In genomic region chr14:79110012-79110411, GRCm38 (mm10) we compare ENCODE assay signal across 16 mouse cellular contexts.
DNase-seq lines count a peak whose midpoint lies in the region; TF ChIP-seq lines count a peak whose summit lies in the region.
"Had no signal": no experiment of that assay in that cellular context is flagged by ENCODE, and none has a peak within 500 bp of the region (broad histone marks: within the 10 kb centered on the region; RNA-seq: fewer than 3 reads in every experiment).

No protein-coding gene starts in this region.

- TF ChIP-seq CTCF in E14TG2a.4 (conservative IDR thresholded peaks at IDR 0.05; ENCODE audit: low read length) (no peak), ES-Bruce4 (IDR thresholded peaks at IDR 0.05; ENCODE audit: low read depth, low read length) (no peak)

- peak overlapping the region; percentile 98 for H3K27ac ChIP-seq in ES-Bruce4 (ENCODE audit: insufficient read depth, low read length)
- peak overlapping the region; percentile 87 for H3K27ac ChIP-seq in ES-E14 (ENCODE audit: insufficient read depth, low read depth, low read length, poor library complexity, severe bottlenecking)
- H3K27ac ChIP-seq: embryonic facial prominence, embryonic 13.5 days; embryonic facial prominence, embryonic 15.5 days; forebrain, embryonic 10.5 days; forebrain, embryonic 12.5 days had no signal

- peaks cover 61% of the 10 kb centered on the region for H3K4me1 ChIP-seq in E14TG2a.4 (replicated peaks; ENCODE audit: low read depth, low read length)
- peaks cover 3% of the 10 kb centered on the region for H3K4me1 ChIP-seq in ES-Bruce4 (ENCODE audit: control insufficient read depth, insufficient read depth, low read length)
- H3K4me1 ChIP-seq in ES-E14 (ENCODE audit: control insufficient read depth in 2 of 2, insufficient read depth in 2 of 2, low read length in 2 of 2, poor library complexity in 1 of 2) = peaks cover 7 to 14% of the 10 kb centered on the region in 2 experiments
- H3K4me1 ChIP-seq: embryonic facial prominence, embryonic 13.5 days; embryonic facial prominence, embryonic 15.5 days; forebrain, embryonic 12.5 days had no signal

- peaks cover 7% of the 10 kb centered on the region; the same call in 1 of the 2 replicates for H3K36me3 ChIP-seq in E14TG2a.4 (ENCODE audit: insufficient read depth, low read length)
- H3K36me3 ChIP-seq in ES-Bruce4 (ENCODE audit: control insufficient read depth, insufficient read depth, low read length, poor library complexity, severe bottlenecking) = no peaks in the 10 kb centered on the region
- H3K36me3 ChIP-seq in ES-E14 (ENCODE audit: control insufficient read depth, insufficient read depth, low read length, poor library complexity, severe bottlenecking) = no peaks in the 10 kb centered on the region; the same call in 1 of the 2 replicates
- H3K36me3 ChIP-seq: embryonic facial prominence, embryonic 13.5 days; embryonic facial prominence, embryonic 15.5 days; forebrain, embryonic 10.5 days; forebrain, embryonic 12.5 days had no signal

- H3K4me3 ChIP-seq in E14TG2a.4 (replicated peaks; ENCODE audit: low read length) = 0 out of 2 replicates have a peak overlapping the region, but pooled peaks have one; percentile 1
- no peak overlapping the region for H3K4me3 ChIP-seq in ES-Bruce4 (ENCODE audit: low read depth, low read length)
- H3K4me3 ChIP-seq in ES-E14 (ENCODE audit: insufficient read depth in 1 of 2, low read depth in 1 of 2, low read length in 2 of 2, poor library complexity in 1 of 2, severe bottlenecking in 1 of 2) = no peak overlapping the region
- H3K4me3 ChIP-seq: embryonic facial prominence, embryonic 13.5 days; embryonic facial prominence, embryonic 15.5 days; erythroblast, embryonic 14.5 days; forebrain, embryonic 10.5 days; forebrain, embryonic 12.5 days had no signal

- in situ Hi-C loops in ES-E14 (cut with MboI; ENCODE audit: low sequenced_read_pairs in 2 of 2, unreplicated experiment in 2 of 2) = loop anchor here in 1 of 2 experiments (25.0 kb wide), 1 partner anchor 448 kb away; no protein-coding TSS in a partner anchor

- TF ChIP-seq EP300 in ES-Bruce4 (IDR thresholded peaks at IDR 0.05; ENCODE audit: insufficient read depth, low read depth, low read length) = no peak

- H3K9me3 ChIP-seq in E14TG2a.4 (ENCODE audit: low read length) (peaks cover 7% of the 10 kb centered on the region), ES-Bruce4 (replicated peaks; ENCODE audit: control insufficient read depth, insufficient read depth, low read length, poor library complexity, severe bottlenecking) (0 out of 2 replicates have a peak, but pooled peaks cover 2% of the 10 kb centered on the region), ES-E14 (ENCODE audit: control insufficient read depth, insufficient read depth, low read depth, low read length) (no peaks in the 10 kb centered on the region)
- H3K9me3 ChIP-seq: embryonic facial prominence, embryonic 13.5 days; embryonic facial prominence, embryonic 15.5 days; forebrain, embryonic 10.5 days; forebrain, embryonic 12.5 days had no signal

- no peak for DNase-seq in ES-E14 (ENCODE audit: low read depth, low spot score)
- DNase-seq in ZHBTc4 (ENCODE audit: low read depth, low spot score) = peak; percentile 2
- DNase-seq in adipocyte (ENCODE audit: low spot score) = no peak
- no peak for DNase-seq in right cerebral cortex, postnatal 4 days
- DNase-seq in frontal cortex, postnatal 36 days (ENCODE audit: low spot score in 2 of 2) = no peak
- DNase-seq: adrenal gland, adult 8-10 months; adrenal gland, postnatal 14 days; cerebellum, adult 11 months; embryo, embryonic 11 days had no signal

- H3K9ac ChIP-seq in ES-Bruce4 (ENCODE audit: low read depth, poor library complexity, severe bottlenecking) = no peak overlapping the region
- no peak overlapping the region for H3K9ac ChIP-seq in ES-E14 (ENCODE audit: insufficient read depth, low read depth, low read length, poor library complexity, severe bottlenecking)
- H3K9ac ChIP-seq: embryonic facial prominence, embryonic 13.5 days; embryonic facial prominence, embryonic 15.5 days; forebrain, embryonic 12.5 days had no signal

- H3K27me3 ChIP-seq in E14TG2a.4 (ENCODE audit: insufficient read depth, low read length) (no peaks in the 10 kb centered on the region), ES-Bruce4 (ENCODE audit: control insufficient read depth, insufficient read depth, low read length, poor library complexity, severe bottlenecking) (no peaks in the 10 kb centered on the region)
- H3K27me3 ChIP-seq: embryonic facial prominence, embryonic 13.5 days; embryonic facial prominence, embryonic 15.5 days; forebrain, embryonic 12.5 days had no signal

- no peak for TF ChIP-seq POLR2A in ES-Bruce4 (IDR thresholded peaks at IDR 0.05; ENCODE audit: insufficient read depth, low read length)

TF ChIP-seq in ES-E14, 5 proteins besides CTCF, POLR2A, EP300 and RAD21:
- TF ChIP-seq HCFC1 (IDR thresholded peaks at IDR 0.05; ENCODE audit: borderline replicate concordance, insufficient read depth, low read length) (no peak), MAFK (IDR thresholded peaks at IDR 0.05; ENCODE audit: insufficient read depth, low read depth, low read length) (peak; percentile 76), ZNF384 (IDR thresholded peaks at IDR 0.05; ENCODE audit: low read depth, low read length) (no peak)
